In genomic region chr2:131863472-131863871, GRCm38 (mm10) we compare ENCODE assay signal across 17 mouse cellular contexts. TPM values are rescaled to one million over a fixed set of nuclear protein-coding genes. Genes with fewer than 3 reads are reported as not detected.
DNase-seq lines count a peak whose midpoint lies in the region; ATAC-seq and TF ChIP-seq lines count a peak whose summit lies in the region.
"Had no signal": no experiment of that assay in that cellular context is flagged by ENCODE, and none has a peak within 500 bp of the region (broad histone marks: within the 10 kb centered on the region; RNA-seq: fewer than 3 reads in every experiment).

No protein-coding gene starts in this region.

- peak overlapping the region; percentile 35; the same call in 1 of the 2 replicates for H3K27ac ChIP-seq in hindbrain, embryonic 10.5 days
- H3K27ac ChIP-seq in hindbrain, embryonic 11.5 days (ENCODE audit: low read depth, low read length) = no peak overlapping the region
- peak overlapping the region; percentile 62 for H3K27ac ChIP-seq in liver, embryonic 13.5 days
- peak overlapping the region; percentile 79; the same call in 1 of the 2 replicates for H3K27ac ChIP-seq in forebrain, embryonic 16.5 days (ENCODE audit: low read length)
- H3K27ac ChIP-seq: embryonic facial prominence, embryonic 10.5 days; limb, embryonic 13.5 days; lung, embryonic 15.5 days had no signal

- TF ChIP-seq POLR2A in brain, embryonic 14.5 days (IDR thresholded peaks at IDR 0.05; ENCODE audit: borderline replicate concordance, extremely low read depth, insufficient read depth, insufficient read length, poor library complexity, severe bottlenecking) = no peak

- peaks cover 29% of the 10 kb centered on the region for H3K4me1 ChIP-seq in hindbrain, embryonic 10.5 days (replicated peaks)
- H3K4me1 ChIP-seq in hindbrain, embryonic 11.5 days (replicated peaks; ENCODE audit: control insufficient read depth, insufficient read depth, low read length) = no peaks in the 10 kb centered on the region
- H3K4me1 ChIP-seq in liver, embryonic 13.5 days (replicated peaks) = peaks cover 32% of the 10 kb centered on the region
- H3K4me1 ChIP-seq in forebrain, embryonic 16.5 days (replicated peaks; ENCODE audit: control insufficient read depth, insufficient read depth, low read length) = peaks cover 15% of the 10 kb centered on the region
- H3K4me1 ChIP-seq: limb, embryonic 13.5 days; lung, embryonic 15.5 days had no signal

- no peak for ATAC-seq in hindbrain, embryonic 11.5 days (ENCODE audit: low FRiP score)
- no peak for ATAC-seq in liver, embryonic 13.5 days (ENCODE audit: low read depth)
- peak; percentile 44 for ATAC-seq in forebrain, embryonic 16.5 days

- WGBS in hindbrain, embryonic 10.5 days = 79% methylated on average over 3 of the region's 3 CpGs
- 73% methylated on average over 3 of the region's 3 CpGs for WGBS in hindbrain, embryonic 11.5 days
- WGBS in liver, embryonic 13.5 days (ENCODE audit: insufficient replicate concordance) = 58% methylated on average over 3 of the region's 3 CpGs
- 57% methylated on average over 3 of the region's 3 CpGs for whole genome bisulfite sequencing in forebrain, embryonic 16.5 days

- no peaks in the 10 kb centered on the region for H3K9me3 ChIP-seq in hindbrain, embryonic 10.5 days
- H3K9me3 ChIP-seq in hindbrain, embryonic 11.5 days (ENCODE audit: control insufficient read depth, low read length) = no peaks in the 10 kb centered on the region
- H3K9me3 ChIP-seq in liver, embryonic 13.5 days (replicated peaks) = no peaks in the 10 kb centered on the region
- no peaks in the 10 kb centered on the region for H3K9me3 ChIP-seq in forebrain, embryonic 16.5 days (ENCODE audit: control insufficient read depth, low read length)
- H3K9me3 ChIP-seq: embryonic facial prominence, embryonic 10.5 days; hindbrain, embryonic 15.5 days; limb, embryonic 13.5 days; lung, embryonic 15.5 days had no signal

- H3K4me3 ChIP-seq in hindbrain, embryonic 10.5 days = no peak overlapping the region
- H3K4me3 ChIP-seq in hindbrain, embryonic 11.5 days (ENCODE audit: low read depth, low read length) = no peak overlapping the region
- H3K4me3 ChIP-seq in liver, embryonic 13.5 days (replicated peaks) = no peak overlapping the region
- H3K4me3 ChIP-seq in forebrain, embryonic 16.5 days (replicated peaks; ENCODE audit: low read length) = no peak overlapping the region
- H3K4me3 ChIP-seq: embryonic facial prominence, embryonic 10.5 days; erythroblast, embryonic 14.5 days; hindbrain, embryonic 15.5 days; limb, embryonic 13.5 days; lung, embryonic 15.5 days had no signal

- no peaks in the 10 kb centered on the region for H3K36me3 ChIP-seq in hindbrain, embryonic 10.5 days
- H3K36me3 ChIP-seq in hindbrain, embryonic 11.5 days (ENCODE audit: control insufficient read depth, insufficient read depth, low read length) = no peaks in the 10 kb centered on the region
- no peaks in the 10 kb centered on the region for H3K36me3 ChIP-seq in liver, embryonic 13.5 days
- H3K36me3 ChIP-seq in forebrain, embryonic 16.5 days (ENCODE audit: control insufficient read depth, insufficient read depth) = no peaks in the 10 kb centered on the region
- H3K36me3 ChIP-seq: embryonic facial prominence, embryonic 10.5 days; hindbrain, embryonic 15.5 days; limb, embryonic 13.5 days; lung, embryonic 15.5 days had no signal

- DNase-seq in hindbrain, embryonic 10.5 days (ENCODE audit: low spot score) = no peak
- no peak for DNase-seq in hindbrain, embryonic 11.5 days (ENCODE audit: low spot score)
- DNase-seq in liver, embryonic 13.5 days = no peak
- no peak for DNase-seq in liver
- peak; percentile 35 for DNase-seq in brain, embryonic 14.5 days (ENCODE audit: low read depth)
- no peak for DNase-seq in urinary bladder, postnatal 10 days (ENCODE audit: low spot score)
- DNase-seq: cerebellum, adult 11 months; cerebellum, postnatal 25 days; kidney, adult 18-20 months; kidney, postnatal 36 days had no signal

- no peak overlapping the region for H3K9ac ChIP-seq in hindbrain, embryonic 11.5 days (ENCODE audit: low read depth, low read length)
- H3K9ac ChIP-seq in liver, embryonic 13.5 days = no peak overlapping the region
- H3K9ac ChIP-seq in forebrain, embryonic 16.5 days (replicated peaks; ENCODE audit: low read depth, low read length) = no peak overlapping the region
- H3K9ac ChIP-seq: hindbrain, embryonic 15.5 days; limb, embryonic 13.5 days; lung, embryonic 15.5 days had no signal

- no peaks in the 10 kb centered on the region for H3K27me3 ChIP-seq in hindbrain, embryonic 10.5 days (ENCODE audit: insufficient read depth, poor library complexity, severe bottlenecking)
- no peaks in the 10 kb centered on the region for H3K27me3 ChIP-seq in hindbrain, embryonic 11.5 days (ENCODE audit: control insufficient read depth, insufficient read depth, low read length)
- no peaks in the 10 kb centered on the region; the same call in 1 of the 2 replicates for H3K27me3 ChIP-seq in liver, embryonic 13.5 days
- H3K27me3 ChIP-seq in forebrain, embryonic 16.5 days (replicated peaks; ENCODE audit: control insufficient read depth, insufficient read depth, low read length) = no peaks in the 10 kb centered on the region
- H3K27me3 ChIP-seq: hindbrain, embryonic 15.5 days; limb, embryonic 13.5 days; lung, embryonic 15.5 days had no signal

- TF ChIP-seq CTCF in brain, embryonic 14.5 days (IDR thresholded peaks at IDR 0.05; ENCODE audit: borderline replicate concordance, extremely low read depth, insufficient read depth, insufficient read length) = no peak

- no peak overlapping the region for H3K4me2 ChIP-seq in hindbrain, embryonic 11.5 days (replicated peaks; ENCODE audit: low read depth, low read length)
- no peak overlapping the region for H3K4me2 ChIP-seq in liver, embryonic 13.5 days
- no peak overlapping the region for H3K4me2 ChIP-seq in forebrain, embryonic 16.5 days (ENCODE audit: low read length)
- H3K4me2 ChIP-seq: hindbrain, embryonic 15.5 days; limb, embryonic 13.5 days; lung, embryonic 15.5 days had no signal

RNA-seq across cellular contexts. Expression of gene Erv3, which starts 3.9 kb away (rescaled TPM):
- polyA plus RNA-seq in hindbrain, embryonic 10.5 days (2016; fragmentation: Nextera tagmentation; extraction: Ambion mirVana) = 0.05 TPM in 1 of 2 replicates, not detected in the other
- polyA plus RNA-seq in hindbrain, embryonic 11.5 days (2014; fragmentation: Nextera tagmentation; extraction: Ambion mirVana) = not detected in 2 replicates
- polyA plus RNA-seq in liver, embryonic 13.5 days (2015; fragmentation: Nextera tagmentation; extraction: Ambion mirVana) = not detected in 2 replicates
- polyA plus RNA-seq in brain, embryonic 14.5 days (2012; rRNA removed) = 0.03 and 0.04 TPM in 2 replicates
- polyA plus RNA-seq in forebrain, embryonic 16.5 days (2015; fragmentation: Nextera tagmentation; extraction: Ambion mirVana) = not detected in 2 replicates
- polyA plus RNA-seq: embryonic facial prominence, embryonic 10.5 days; erythroblast, embryonic 14.5 days; heart, embryonic 14.5 days; hindbrain, embryonic 15.5 days; limb, embryonic 13.5 days; lung, embryonic 15.5 days had no signal

RNA-seq across cellular contexts. Expression of gene Prnp, which starts 46.3 kb away (rescaled TPM):
- polyA plus RNA-seq in hindbrain, embryonic 10.5 days (2016; fragmentation: Nextera tagmentation; extraction: Ambion mirVana) = 21.0 and 43.7 TPM in 2 replicates
- 34.4 and 35.1 TPM in 2 replicates for polyA plus RNA-seq in hindbrain, embryonic 11.5 days (2014; fragmentation: Nextera tagmentation; extraction: Ambion mirVana)
- 30.3 and 32.3 TPM in 2 replicates for polyA plus RNA-seq in liver, embryonic 13.5 days (2015; fragmentation: Nextera tagmentation; extraction: Ambion mirVana)
- 99.5 and 108 TPM in 2 replicates for polyA plus RNA-seq in brain, embryonic 14.5 days (2012; rRNA removed)
- 204 and 205 TPM in 2 replicates for polyA plus RNA-seq in forebrain, embryonic 16.5 days (2015; fragmentation: Nextera tagmentation; extraction: Ambion mirVana)

RNA-seq across cellular contexts. Expression of gene Prn, which starts 46.3 kb away (rescaled TPM):
- not detected in 2 replicates for polyA plus RNA-seq in hindbrain, embryonic 10.5 days (2016; fragmentation: Nextera tagmentation; extraction: Ambion mirVana)
- polyA plus RNA-seq in hindbrain, embryonic 11.5 days (2014; fragmentation: Nextera tagmentation; extraction: Ambion mirVana) = not detected in 2 replicates
- 0.28 TPM in 1 of 2 replicates, not detected in the other for polyA plus RNA-seq in liver, embryonic 13.5 days (2015; fragmentation: Nextera tagmentation; extraction: Ambion mirVana)
- polyA plus RNA-seq in brain, embryonic 14.5 days (2012; rRNA removed) = not detected in 2 replicates
- polyA plus RNA-seq in forebrain, embryonic 16.5 days (2015; fragmentation: Nextera tagmentation; extraction: Ambion mirVana) = 0.48 TPM in 1 of 2 replicates, not detected in the other
- polyA plus RNA-seq: embryonic facial prominence, embryonic 10.5 days; erythroblast, embryonic 14.5 days; heart, embryonic 14.5 days; hindbrain, embryonic 15.5 days; limb, embryonic 13.5 days; lung, embryonic 15.5 days had no signal
